Mouse (Mus musculus) embryonic facial prominence, embryonic 11.5 days (tissue): ENCODE data around the gene Fam19a5. TPM values are rescaled to one million over a fixed set of nuclear protein-coding genes. Genes with fewer than 3 reads are reported as not detected.
A peak's percentile ranks its signal among the peaks of the same experiment; 100 is the strongest.

Experiments used
- ATAC-seq: fragments of 200-750 bp; cut with Nextera tagmentation; replicated peaks from 2 replicates; pipeline ENCODE4 v1.8.0; 2017; ENCODE audit warnings: low read depth; ENCODE audit not compliant: insufficient number of reproducible peaks, low FRiP score, low TSS enrichment
- DNase-seq: peaks from one replicate; pipeline ENCODE4 v3.0.0-alpha.2; 2015; ENCODE audit warnings: low spot score
- H3K27ac ChIP-seq: fragments of 300-500 bp; sonication (generic); replicated peaks from 2 replicates; pipeline ENCODE4 v1.5.1; 2014; ENCODE audit warnings: mild to moderate bottlenecking, low read depth, low read length, control low read depth
- H3K27me3 ChIP-seq: fragments of 300-500 bp; sonication (generic); 2 replicates; pipeline ENCODE4 v1.6.1; 2014; ENCODE audit warnings: mild to moderate bottlenecking, low read length, moderate library complexity, mixed read lengths; ENCODE audit not compliant: control insufficient read depth, insufficient read depth
- H3K36me3 ChIP-seq: fragments of 300-500 bp; sonication (generic); replicated peaks from 2 replicates; pipeline ENCODE4 v1.6.1; 2014; ENCODE audit warnings: low read depth, mild to moderate bottlenecking, low read length, moderate library complexity, mixed read lengths; ENCODE audit not compliant: control insufficient read depth, insufficient read depth
- H3K4me1 ChIP-seq: fragments of 300-500 bp; sonication (generic); 2 replicates; pipeline ENCODE4 v1.6.1; 2014; ENCODE audit warnings: low read length, mixed read lengths; ENCODE audit not compliant: control insufficient read depth, insufficient read depth
- H3K4me2 ChIP-seq: fragments of 300-500 bp; sonication (generic); 2 replicates; pipeline ENCODE4 v1.6.1; 2014; ENCODE audit warnings: low read depth, mild to moderate bottlenecking, control low read depth, low read length, moderate library complexity
- H3K4me3 ChIP-seq: fragments of 300-500 bp; sonication (generic); 2 replicates; pipeline ENCODE4 v1.5.1; 2014; ENCODE audit warnings: low read depth, low read length, control low read depth
- H3K9ac ChIP-seq: fragments of 300-500 bp; sonication (generic); replicated peaks from 2 replicates; pipeline ENCODE4 v1.6.1; 2014; ENCODE audit warnings: mild to moderate bottlenecking, control low read depth, low read length
- H3K9me3 ChIP-seq: fragments of 300-500 bp; sonication (generic); replicated peaks from 2 replicates; pipeline ENCODE4 v1.6.1; 2016; ENCODE audit warnings: mild to moderate bottlenecking, low read length, inconsistent platforms, mixed read lengths; ENCODE audit not compliant: control insufficient read depth
- WGBS: fragments of 180-500 bp; shearing (Covaris S2); extraction: QIAGEN DNeasy Blood & Tissue Kit; methylation state at CpG from one replicate; pipeline ENCODE4 v1.1.7; 2014; 5-methylcytosine and 5-hydroxymethylcytosine counted together
- polyA plus RNA-seq: library from polyadenylated mRNA; unstranded; fragments of >200 nt; fragmentation: Nextera tagmentation; extraction: Ambion mirVana; gene quantifications from 2 replicates; pipeline ENCODE4 v1.2.1, GENCODE M21; 2014

The Fam19a5 gene
- 3.6 and 4.7 TPM in 2 replicates for polyA plus RNA-seq

GRCm38 (mm10) chr15:87543599-87544338 lies at the start of gene Fam19a5:
TSS of gene Fam19a5 (plus strand) at chr15:87544299.
- H3K27ac ChIP-seq: no peak within 1 kb of the TSS
- H3K27me3 ChIP-seq: peaks cover 16% of the 10 kb centered on the region
- peak within 1 kb of the TSS; percentile 58 for H3K4me3 ChIP-seq
- H3K9me3 ChIP-seq: no peaks in the 10 kb centered on the region
- DNase-seq (peak; percentile 84), ATAC-seq (peak; percentile 83)
- 3% methylated on average over 16 of the region's 67 CpGs for WGBS
- H3K9ac ChIP-seq: peak within 1 kb of the TSS; percentile 71
- peak within 1 kb of the TSS; percentile 93 for H3K4me2 ChIP-seq
- no peaks in the 10 kb centered on the region for H3K4me1 ChIP-seq
- H3K36me3 ChIP-seq: no peaks in the 10 kb centered on the region

GRCm38 (mm10) chr15:87501737-87502136 lies 42.4 kb upstream of the Fam19a5 start:
- Histone ChIP-seq H3K9ac (no peak overlapping the region), H3K4me1 (no peaks in the 10 kb centered on the region), H3K4me3 (no peak overlapping the region), H3K27me3 (no peaks in the 10 kb centered on the region), H3K36me3 (no peaks in the 10 kb centered on the region), H3K27ac (no peak overlapping the region), H3K9me3 (no peaks in the 10 kb centered on the region), H3K4me2 (no peak overlapping the region)
- DNase-seq (no peak), ATAC-seq (no peak)
- WGBS: 72% methylated on average over 3 of the region's 3 CpGs

- ATAC-seq (no peak), DNase-seq (no peak)
- Histone ChIP-seq H3K27ac (no peak overlapping the region), H3K4me3 (no peak overlapping the region), H3K9ac (no peak overlapping the region), H3K9me3 (no peaks in the 10 kb centered on the region), H3K36me3 (no peaks in the 10 kb centered on the region), H3K27me3 (no peaks in the 10 kb centered on the region), H3K4me2 (no peak overlapping the region), H3K4me1 (no peaks in the 10 kb centered on the region)
- 82% methylated on average over 3 of the region's 3 CpGs for WGBS
Observed at GRCm38 (mm10) chr15:87507349-87507748, 36.8 kb upstream of the Fam19a5 start.

DNA sequence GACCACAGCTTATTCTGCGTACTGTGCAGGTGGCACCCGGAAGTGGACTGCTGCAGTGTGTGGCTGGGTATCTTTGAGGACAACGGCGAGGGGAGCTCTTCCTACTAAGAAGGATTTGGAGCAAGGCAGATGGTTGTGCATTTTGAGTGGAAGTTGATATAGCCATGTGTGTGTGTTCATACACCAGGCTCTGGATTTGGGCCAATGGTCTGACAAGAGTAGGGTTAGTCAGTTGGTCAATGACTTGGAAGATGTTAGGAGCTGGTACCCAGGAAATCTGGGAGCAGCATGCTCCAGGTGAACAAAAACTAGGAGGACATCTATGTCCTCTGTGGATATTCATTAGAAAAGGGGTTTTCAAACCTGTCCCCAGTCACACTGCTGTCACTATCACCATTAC lies 33.2 kb upstream of the Fam19a5 start:
- Histone ChIP-seq H3K36me3 (no peaks in the 10 kb centered on the region), H3K4me1 (no peaks in the 10 kb centered on the region), H3K9me3 (no peaks in the 10 kb centered on the region), H3K4me3 (no peak overlapping the region), H3K4me2 (no peak overlapping the region), H3K27ac (no peak overlapping the region), H3K27me3 (no peaks in the 10 kb centered on the region), H3K9ac (no peak overlapping the region)
- no peak for ATAC-seq
- DNase-seq: no peak
- WGBS: 90% methylated on average over 4 of the region's 4 CpGs

- Histone ChIP-seq H3K27me3 (no peaks in the 10 kb centered on the region), H3K27ac (no peak overlapping the region), H3K9ac (no peak overlapping the region), H3K36me3 (no peaks in the 10 kb centered on the region), H3K4me3 (no peak overlapping the region), H3K9me3 (no peaks in the 10 kb centered on the region), H3K4me2 (no peak overlapping the region), H3K4me1 (no peaks in the 10 kb centered on the region)
- ATAC-seq (no peak), DNase-seq (no peak)
Observed at GRCm38 (mm10) chr15:87518161-87518560, 25.9 kb upstream of the Fam19a5 start.

DNA sequence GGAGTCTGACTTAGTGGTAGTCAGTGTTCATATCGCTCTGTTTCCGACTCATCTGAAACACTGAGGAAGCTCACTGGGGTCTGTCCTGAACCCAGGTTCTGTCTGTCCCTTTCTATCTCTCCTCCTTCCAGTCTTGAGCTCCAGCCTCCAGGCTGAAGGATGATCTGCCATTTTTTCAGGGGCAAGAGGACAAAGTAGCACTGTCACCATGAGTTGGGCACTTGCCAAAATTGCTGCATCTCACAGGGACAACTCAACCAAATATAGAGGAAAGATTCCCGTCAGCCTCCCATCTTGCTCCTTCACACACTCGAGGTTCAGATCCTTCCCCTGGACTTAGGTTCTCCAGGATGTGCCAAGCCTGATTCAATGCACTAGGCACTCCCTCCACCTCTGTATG lies 14.8 kb upstream of the Fam19a5 start:
- H3K36me3 ChIP-seq: no peaks in the 10 kb centered on the region
- H3K4me2 ChIP-seq: no peak overlapping the region
- H3K9ac ChIP-seq: no peak overlapping the region
- no peaks in the 10 kb centered on the region for H3K9me3 ChIP-seq
- H3K27ac ChIP-seq: no peak overlapping the region
- 83% methylated on average over 4 of the region's 4 CpGs for WGBS
- H3K4me3 ChIP-seq: no peak overlapping the region
- no peak for DNase-seq
- no peak for ATAC-seq
- H3K4me1 ChIP-seq: no peaks in the 10 kb centered on the region
- no peaks in the 10 kb centered on the region for H3K27me3 ChIP-seq

- Histone ChIP-seq H3K27me3 (peaks cover 16% of the 10 kb centered on the region), H3K4me3 (no peak overlapping the region), H3K9me3 (no peaks in the 10 kb centered on the region), H3K27ac (no peak overlapping the region), H3K4me2 (no peak overlapping the region), H3K4me1 (no peaks in the 10 kb centered on the region), H3K9ac (no peak overlapping the region), H3K36me3 (no peaks in the 10 kb centered on the region)
- no peak for ATAC-seq
- 61% methylated on average over 1 of the region's 1 CpGs for WGBS
- peak; percentile 10 for DNase-seq
Observed at GRCm38 (mm10) chr15:87541656-87542055, 2.4 kb upstream of the Fam19a5 start.

DNA sequence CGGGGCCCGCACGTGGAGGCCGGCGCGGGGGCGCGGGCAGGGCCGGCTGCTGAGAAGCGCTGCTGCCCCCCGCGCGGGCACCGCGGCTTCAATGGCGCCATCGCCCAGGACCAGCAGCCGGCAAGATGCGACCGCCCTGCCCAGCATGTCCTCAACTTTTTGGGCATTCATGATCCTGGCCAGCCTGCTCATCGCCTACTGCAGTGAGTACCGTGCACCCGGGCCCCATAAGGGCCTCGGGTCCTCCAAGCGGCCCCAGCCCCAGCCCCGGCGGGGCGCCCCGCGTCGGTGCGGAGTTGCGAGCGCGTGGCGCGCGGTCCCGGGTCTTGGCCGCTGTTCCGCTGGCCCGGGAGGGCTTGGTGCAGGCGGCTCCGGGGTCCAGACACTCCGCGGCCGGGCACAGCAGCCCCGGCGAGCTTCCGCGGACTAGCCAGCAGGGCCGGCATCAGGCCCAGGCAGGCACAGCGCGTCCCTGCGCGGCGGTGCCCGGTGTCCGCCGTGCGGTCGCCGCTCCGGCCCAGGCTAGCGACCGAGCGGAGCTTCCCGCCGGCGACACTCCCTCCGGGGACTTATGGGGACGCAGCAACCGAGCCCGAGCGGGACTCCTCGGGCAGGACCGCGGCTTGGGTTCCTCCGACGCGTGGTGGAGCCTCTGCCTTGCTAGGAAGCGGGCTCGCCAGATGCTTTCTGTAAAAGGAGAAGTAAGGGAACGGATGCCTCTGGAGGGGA lies 466 bp downstream of the Fam19a5 start:
- Histone ChIP-seq H3K4me3 (peak overlapping the region; percentile 58), H3K4me1 (no peaks in the 10 kb centered on the region), H3K36me3 (no peaks in the 10 kb centered on the region), H3K27me3 (peaks cover 16% of the 10 kb centered on the region), H3K4me2 (peak overlapping the region; percentile 93), H3K9ac (peak overlapping the region; percentile 71), H3K9me3 (no peaks in the 10 kb centered on the region), H3K27ac (no peak overlapping the region)
- peak; percentile 71 for DNase-seq
- under 1% methylated on average over 81 of the region's 84 CpGs for WGBS
- ATAC-seq: peak; percentile 44
